Mouse (Mus musculus) megakaryocyte-erythroid progenitor cell, adult 5-6 weeks (primary cell): ENCODE data around the gene Zfp60. TPM values are rescaled to one million over a fixed set of nuclear protein-coding genes. Genes with fewer than 3 reads are reported as not detected.
"Not testable (repeated sequence)": the region's sequence is repeated elsewhere in the genome, so short reads cannot be mapped to it uniquely, and the experiment has no call there.

Experiments used
- ATAC-seq: replicated peaks from 2 replicates; pipeline ENCODE4 v1.8.0; 2016; ENCODE audit warnings: mild to moderate bottlenecking, inconsistent platforms; ENCODE audit not compliant: severe bottlenecking, poor library complexity, low FRiP score, low TSS enrichment
- total RNA-seq, 2 experiments: library from RNA; stranded (forward) in 1 of 2; stranded (reverse) in 1 of 2; fragments of 200-1000, 215-1000 nt in 1 of 2; fragments of >200 nt in 1 of 2; fragmentation: Nextera tagmentation in 1 of 2; gene quantifications; 2 replicates each; pipeline ENCODE4 v1.2.3; 2014 to 2017

Gene Zfp60
- total RNA-seq, 2 experiments from 2014 or later, result 8.5 to 12.5 TPM

DNA sequence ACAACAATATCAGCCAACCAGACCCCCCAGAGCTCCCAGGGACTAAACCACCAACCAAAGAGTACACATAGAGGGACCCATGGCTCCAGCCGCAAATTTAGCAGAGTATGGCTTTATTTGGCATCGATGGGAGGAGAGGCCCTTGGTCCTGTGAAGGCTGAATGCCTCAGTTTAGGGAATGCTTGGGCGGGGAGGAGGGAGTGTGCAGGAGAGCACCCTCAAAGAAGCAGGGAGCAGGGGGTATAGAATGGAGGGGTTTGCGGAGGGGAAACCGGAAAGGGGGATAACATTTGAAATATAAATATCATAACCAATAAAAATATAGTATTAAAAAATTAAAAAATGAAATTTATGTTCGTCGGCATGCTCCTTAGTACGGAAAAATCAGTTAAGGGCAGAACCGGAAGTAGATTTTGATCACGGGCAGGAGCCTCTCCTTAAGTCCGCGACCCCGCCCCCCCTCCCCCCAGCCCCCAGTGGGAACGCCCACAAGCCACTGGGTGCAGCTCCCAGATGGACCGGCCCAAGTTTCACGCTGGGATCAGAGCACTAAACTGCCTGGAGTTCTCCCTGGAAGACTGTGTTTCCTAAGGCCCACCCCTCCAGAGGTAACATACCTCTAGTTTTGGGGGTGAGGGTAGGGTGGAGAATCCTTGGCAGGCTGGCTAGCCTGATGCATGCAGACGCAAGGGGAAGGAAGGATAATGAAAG, 34.1 kb downstream of the Zfp60 start:
- ATAC-seq, result no peak

- no peak for ATAC-seq
Measured at GRCm38 (mm10) chr7:27789306-27789705, 58.1 kb downstream of the Zfp60 start.

DNA sequence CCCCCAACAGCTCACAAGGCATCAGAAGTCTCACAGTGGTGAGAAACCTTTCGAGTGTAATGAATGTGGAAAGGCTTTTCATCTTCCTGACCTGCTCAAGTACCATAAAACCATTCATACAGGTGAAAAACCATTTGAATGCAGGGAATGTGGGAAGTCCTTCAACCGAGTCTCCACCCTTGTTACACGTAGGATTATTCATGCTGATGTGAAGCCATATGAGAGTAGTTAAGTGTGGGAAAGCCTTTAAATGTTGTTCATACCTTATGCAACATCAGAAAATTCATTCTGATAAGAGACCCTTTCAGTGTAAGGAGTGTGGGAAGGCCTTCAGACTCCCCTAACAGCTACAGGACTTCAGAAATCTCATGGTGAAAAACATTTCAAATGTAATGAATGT, 62.7 kb downstream of the Zfp60 start:
- ATAC-seq, result not testable (repeated sequence)

DNA sequence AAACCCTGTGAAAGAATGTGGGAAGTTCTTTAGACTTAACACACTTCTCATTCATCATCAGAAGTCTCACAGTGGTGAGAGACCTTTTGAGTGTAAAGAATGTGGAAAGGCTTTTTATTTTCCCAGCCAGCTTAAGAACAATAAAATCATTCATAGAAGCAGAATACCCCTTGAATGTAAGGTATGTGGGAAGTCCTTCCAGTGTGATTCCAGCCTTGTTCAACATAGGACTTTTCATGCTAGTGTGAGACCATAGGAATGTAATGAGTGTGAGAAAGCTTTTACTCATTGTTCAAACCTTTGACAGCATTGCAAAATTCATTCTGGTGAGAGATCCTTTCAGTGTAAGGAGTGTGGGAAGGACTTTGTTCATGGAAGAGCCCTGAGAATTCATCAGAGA, 63.4 kb downstream of the Zfp60 start:
- ATAC-seq, result no peak

GRCm38 (mm10) chr7:27797906-27798811, 67.0 kb downstream of the Zfp60 start:
- ATAC-seq, result no peak

GRCm38 (mm10) chr7:27801137-27801536, 69.9 kb downstream of the Zfp60 start:
- no peak for ATAC-seq

DNA sequence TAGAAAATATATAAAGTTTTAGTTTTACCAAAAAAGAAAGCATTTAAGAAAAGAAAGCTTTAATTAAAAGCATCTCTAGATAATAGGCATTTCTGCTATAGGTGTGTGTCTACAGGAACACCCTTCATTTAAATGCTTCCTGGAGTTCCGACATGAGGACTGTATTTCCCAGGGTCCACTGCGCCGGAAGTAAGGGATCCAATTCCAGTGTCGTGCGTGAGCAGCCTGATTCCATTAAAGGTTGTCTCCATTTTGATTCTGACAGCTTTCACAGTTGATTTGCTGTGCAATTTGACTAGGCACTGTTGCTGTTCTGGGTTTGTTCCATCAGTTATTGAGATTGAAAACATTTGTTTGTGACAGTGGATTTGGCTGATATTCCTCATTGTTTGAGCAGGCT, 71.8 kb downstream of the Zfp60 start:
- no peak for ATAC-seq

Other genes with a start within 250 kb of the Zfp60 start
- 2.0 and 6.6 TPM in 2 replicates for gene Sertad1, start 244.5 kb upstream of the Zfp60 start, total RNA-seq (2014; fragmentation: Nextera tagmentation)
- gene Sertad1, start 244.5 kb upstream of the Zfp60 start, total RNA-seq (2017), result 9.7 and 11.3 TPM in 2 replicates
- 0.77 and 1.9 TPM in 2 replicates for gene Prx, start 232.1 kb upstream of the Zfp60 start, total RNA-seq (2014; fragmentation: Nextera tagmentation)
- gene Prx, start 232.1 kb upstream of the Zfp60 start, total RNA-seq (2017), result 1.3 and 1.4 TPM in 2 replicates
- gene Hipk4, start 208.1 kb upstream of the Zfp60 start, total RNA-seq (2014; fragmentation: Nextera tagmentation), result 2.4 and 2.6 TPM in 2 replicates
- gene Hipk4, start 208.1 kb upstream of the Zfp60 start, total RNA-seq (2017), result 0.23 TPM in 1 of 2 replicates, not detected in the other
- 9.4 and 9.8 TPM in 2 replicates for gene Pld3, start 178.2 kb upstream of the Zfp60 start, total RNA-seq (2014; fragmentation: Nextera tagmentation)
- 2.4 and 7.8 TPM in 2 replicates for gene Pld3, start 178.2 kb upstream of the Zfp60 start, total RNA-seq (2017)
- gene 2310022A10Rik, start 178.2 kb upstream of the Zfp60 start, total RNA-seq (2014; fragmentation: Nextera tagmentation), result 30.3 and 38.1 TPM in 2 replicates
- 2.3 and 31.3 TPM in 2 replicates for gene 2310022A10Rik, start 178.2 kb upstream of the Zfp60 start, total RNA-seq (2017)
- 61.9 and 65.5 TPM in 2 replicates for gene Akt2, start 139.8 kb upstream of the Zfp60 start, total RNA-seq (2014; fragmentation: Nextera tagmentation)
- gene Akt2, start 139.8 kb upstream of the Zfp60 start, total RNA-seq (2017), result 60.3 and 82.2 TPM in 2 replicates
- not detected in 2 replicates for gene Ttc9b, start 77.5 kb upstream of the Zfp60 start, total RNA-seq (2014; fragmentation: Nextera tagmentation)
- not detected in 2 replicates for gene Ttc9b, start 77.5 kb upstream of the Zfp60 start, total RNA-seq (2017)
- gene Map3k10, start 56.8 kb upstream of the Zfp60 start, total RNA-seq (2014; fragmentation: Nextera tagmentation), result 6.2 and 13.5 TPM in 2 replicates
- gene Map3k10, start 56.8 kb upstream of the Zfp60 start, total RNA-seq (2017), result 2.9 and 4.5 TPM in 2 replicates
- 6.8 TPM in 1 of 2 replicates, not detected in the other for gene Zfp607b, start 42.0 kb upstream of the Zfp60 start, total RNA-seq (2014; fragmentation: Nextera tagmentation)
- gene Zfp607b, start 42.0 kb upstream of the Zfp60 start, total RNA-seq (2017), result 1.2 and 1.7 TPM in 2 replicates
- gene Zfp626, start 75.8 kb downstream of the Zfp60 start, total RNA-seq (2014; fragmentation: Nextera tagmentation), result 9.8 and 11.4 TPM in 2 replicates
- 8.8 and 10.5 TPM in 2 replicates for gene Zfp626, start 75.8 kb downstream of the Zfp60 start, total RNA-seq (2017)
- 4.9 and 8.0 TPM in 2 replicates for gene Zfp59, start 107.2 kb downstream of the Zfp60 start, total RNA-seq (2014; fragmentation: Nextera tagmentation)
- 6.8 and 10.0 TPM in 2 replicates for gene Zfp59, start 107.2 kb downstream of the Zfp60 start, total RNA-seq (2017)
- gene Zfp607a, start 126.1 kb downstream of the Zfp60 start, total RNA-seq (2014; fragmentation: Nextera tagmentation), result 6.6 and 10.6 TPM in 2 replicates
- gene Zfp607a, start 126.1 kb downstream of the Zfp60 start, total RNA-seq (2017), result 7.6 and 8.9 TPM in 2 replicates
- gene Zfp974, start 198.1 kb downstream of the Zfp60 start, total RNA-seq (2014; fragmentation: Nextera tagmentation), result 0.27 and 4.0 TPM in 2 replicates
- 0.61 and 0.80 TPM in 2 replicates for gene Zfp974, start 198.1 kb downstream of the Zfp60 start, total RNA-seq (2017)
- gene Zfp780b, start 247.8 kb downstream of the Zfp60 start, total RNA-seq (2014; fragmentation: Nextera tagmentation), result 16.0 and 18.9 TPM in 2 replicates
- gene Zfp780b, start 247.8 kb downstream of the Zfp60 start, total RNA-seq (2017), result 6.4 and 10.6 TPM in 2 replicates